Mouse (Mus musculus): ENCODE measurements around the gene Nrap. TPM values are rescaled to one million over a fixed set of nuclear protein-coding genes. Genes with fewer than 3 reads are reported as not detected.

Nrap gene
- polyA plus RNA-seq, 1 experiment from 2014 or later, result 0.29 TPM

DNA sequence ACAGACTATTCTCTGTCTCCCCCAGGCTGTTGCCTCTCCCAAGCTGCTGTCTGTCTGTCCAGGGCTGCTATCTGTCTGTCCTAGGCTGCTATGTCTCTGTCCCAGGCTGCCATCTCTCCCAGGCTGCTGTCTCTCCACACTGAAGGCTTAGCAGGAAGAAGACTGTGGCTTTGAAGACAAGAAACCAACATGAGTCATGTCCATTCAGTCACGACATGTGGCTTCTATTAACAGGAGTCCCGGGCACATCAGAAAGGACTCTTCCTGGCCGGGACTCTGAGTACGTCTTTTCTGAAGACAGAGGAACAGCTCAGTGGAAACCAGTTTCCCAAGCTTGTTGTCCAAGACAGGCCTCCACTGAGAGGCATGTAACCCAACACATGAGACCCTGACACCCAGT is 104.6 kb downstream of the Nrap start:
- Histone ChIP-seq H3K4me1 (no peaks in the 10 kb centered on the region), H3K9ac (no peak overlapping the region), H3K9me3 (no peaks in the 10 kb centered on the region), H3K4me2 (no peak overlapping the region), H3K36me3 (replicated peaks) (no peaks in the 10 kb centered on the region), H3K27me3 (peaks cover 10% of the 10 kb centered on the region; the same call in 1 of the 2 replicates), H3K4me3 (replicated peaks) (no peak overlapping the region), H3K27ac (no peak overlapping the region)
- WGBS, result 89% methylated on average over 4 of the region's 4 CpGs
- no peak for ATAC-seq (ENCODE audit: low FRiP score)

DNA sequence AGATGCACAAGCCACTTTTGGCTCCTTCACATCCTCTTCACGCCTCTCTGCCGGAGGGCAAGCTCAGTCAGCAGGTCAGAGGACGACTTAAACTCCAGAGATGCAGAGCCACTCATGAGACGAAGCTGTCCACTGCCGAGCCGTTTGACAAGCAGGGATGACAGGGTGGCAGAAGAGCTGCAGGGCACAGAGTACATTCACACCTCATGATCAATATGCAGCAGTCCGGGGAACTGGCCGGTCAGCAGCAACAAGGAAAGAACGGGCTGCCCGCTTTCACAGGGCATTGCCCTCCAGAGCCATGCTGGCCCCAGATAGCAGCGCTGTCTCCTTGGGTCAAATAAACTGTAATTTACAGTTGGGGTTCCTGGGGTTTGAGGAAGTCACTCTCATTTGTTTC is 111.5 kb downstream of the Nrap start:
- H3K9me3 ChIP-seq, result no peaks in the 10 kb centered on the region
- no peaks in the 10 kb centered on the region for H3K4me1 ChIP-seq
- H3K36me3 ChIP-seq (replicated peaks), result no peaks in the 10 kb centered on the region
- 92% methylated on average over 11 of the region's 11 CpGs for WGBS
- peaks cover 19% of the 10 kb centered on the region for H3K27me3 ChIP-seq
- H3K27ac ChIP-seq, result no peak overlapping the region
- H3K9ac ChIP-seq, result no peak overlapping the region
- no peak overlapping the region for H3K4me2 ChIP-seq
- no peak overlapping the region for H3K4me3 ChIP-seq (replicated peaks)
- no peak for ATAC-seq (ENCODE audit: low FRiP score)

DNA sequence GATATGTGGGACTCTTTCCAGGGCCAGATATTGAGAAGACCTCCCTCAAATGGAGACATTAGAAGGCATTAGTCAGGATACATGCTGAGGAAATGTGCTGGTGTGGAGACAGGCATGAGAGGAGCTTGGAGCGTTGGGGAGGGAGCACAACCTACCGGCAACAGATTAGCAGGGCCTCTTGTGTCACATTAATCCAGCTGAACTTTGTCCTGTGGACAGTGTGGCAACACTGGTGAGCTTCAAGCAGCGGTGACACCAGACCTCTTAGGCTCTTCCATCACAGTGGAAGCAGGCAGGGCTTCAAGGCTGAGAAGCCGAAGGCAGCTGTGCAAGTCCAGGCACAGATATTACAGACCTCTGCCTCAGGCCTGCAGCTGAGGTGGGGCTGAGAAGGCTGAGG is 111.9 kb downstream of the Nrap start:
- 83% methylated on average over 4 of the region's 4 CpGs for WGBS
- no peak for ATAC-seq (ENCODE audit: low FRiP score)
- Histone ChIP-seq H3K9ac (no peak overlapping the region), H3K4me3 (replicated peaks) (no peak overlapping the region), H3K27me3 (peaks cover 19% of the 10 kb centered on the region), H3K27ac (no peak overlapping the region), H3K4me1 (no peaks in the 10 kb centered on the region), H3K36me3 (replicated peaks) (no peaks in the 10 kb centered on the region), H3K4me2 (no peak overlapping the region), H3K9me3 (no peaks in the 10 kb centered on the region)

DNA sequence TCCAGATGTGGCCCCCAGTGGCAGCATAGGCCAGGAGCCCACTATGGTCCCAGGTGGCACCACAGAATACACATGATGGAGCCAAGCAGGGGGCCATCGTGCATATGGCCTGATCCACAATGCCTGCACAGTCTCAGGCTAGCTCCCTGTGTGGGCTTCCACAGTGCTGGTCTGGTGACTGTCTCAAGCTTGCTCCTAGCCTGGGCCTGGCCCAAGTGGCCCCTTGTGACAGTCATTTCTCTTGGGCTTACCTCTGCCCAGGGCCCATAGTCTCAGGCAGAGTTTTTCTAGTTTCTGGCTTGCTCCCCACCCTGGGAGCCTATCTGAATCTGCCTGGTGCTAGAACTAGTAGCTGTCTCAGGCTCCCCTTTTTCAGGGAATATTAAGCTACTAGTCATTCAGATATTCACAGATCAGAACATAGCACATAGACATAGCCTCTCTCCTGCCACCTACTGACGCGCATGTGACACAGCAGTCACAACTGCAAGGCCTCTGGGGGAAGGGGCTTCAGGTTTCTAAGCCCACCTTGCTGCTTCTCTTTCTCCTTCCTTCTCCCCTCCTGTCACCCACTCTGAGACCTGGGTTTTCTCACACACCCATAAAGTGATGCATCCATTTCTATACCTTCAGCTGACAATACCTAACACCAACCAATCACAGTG is 112.6 kb downstream of the Nrap start:
- 50% methylated on average over 3 of the region's 3 CpGs for WGBS
- no peak for ATAC-seq (ENCODE audit: low FRiP score)
- Histone ChIP-seq H3K9me3 (no peaks in the 10 kb centered on the region), H3K36me3 (replicated peaks) (no peaks in the 10 kb centered on the region), H3K27ac (no peak overlapping the region), H3K9ac (no peak overlapping the region), H3K27me3 (peaks cover 19% of the 10 kb centered on the region), H3K4me3 (replicated peaks) (no peak overlapping the region), H3K4me2 (no peak overlapping the region), H3K4me1 (no peaks in the 10 kb centered on the region)

DNA sequence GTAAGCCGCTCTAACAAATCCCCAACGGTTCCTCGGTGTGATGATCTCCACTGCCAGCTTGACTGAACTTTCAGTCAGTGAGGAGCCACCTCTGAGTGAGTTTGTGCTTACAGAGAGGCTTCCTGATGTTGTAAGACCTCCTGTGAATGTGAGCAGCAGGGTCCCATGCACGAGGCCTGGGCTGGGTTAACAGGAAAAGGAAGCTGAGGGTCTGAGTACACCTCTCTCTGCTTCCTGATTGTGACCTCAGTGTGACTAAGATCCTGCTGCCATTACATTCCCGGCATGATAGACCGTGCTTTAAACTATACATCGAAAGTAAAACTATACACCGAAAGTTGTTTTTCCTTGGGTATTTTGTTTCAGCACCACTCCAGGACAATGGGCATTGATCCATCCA is 117.8 kb downstream of the Nrap start:
- H3K27me3 ChIP-seq, result peaks cover 8% of the 10 kb centered on the region
- WGBS, result 83% methylated on average over 8 of the region's 8 CpGs
- H3K4me2 ChIP-seq, result no peak overlapping the region
- H3K9me3 ChIP-seq, result no peaks in the 10 kb centered on the region
- no peak overlapping the region for H3K4me3 ChIP-seq (replicated peaks)
- no peaks in the 10 kb centered on the region for H3K36me3 ChIP-seq (replicated peaks)
- no peak for ATAC-seq (ENCODE audit: low FRiP score)
- no peak overlapping the region for H3K27ac ChIP-seq
- H3K4me1 ChIP-seq, result no peaks in the 10 kb centered on the region
- H3K9ac ChIP-seq, result no peak overlapping the region

Other genes starting within 250 kb of the Nrap start
- not detected in 2 replicates for gene Habp2, start 102.9 kb downstream of the Nrap start, polyA plus RNA-seq (2016; fragmentation: Nextera tagmentation; extraction: Ambion mirVana)
- 18.5 and 18.9 TPM in 2 replicates for gene Casp7, start 7.1 kb upstream of the Nrap start, polyA plus RNA-seq (2016; fragmentation: Nextera tagmentation; extraction: Ambion mirVana)
- 0.22 and 0.29 TPM in 2 replicates for gene Plekhs1, start 71.6 kb upstream of the Nrap start, polyA plus RNA-seq (2016; fragmentation: Nextera tagmentation; extraction: Ambion mirVana)
- gene Dclre1a, start 158.2 kb upstream of the Nrap start, polyA plus RNA-seq (2016; fragmentation: Nextera tagmentation; extraction: Ambion mirVana), result 16.3 and 17.8 TPM in 2 replicates
- 17.7 and 18.1 TPM in 2 replicates for gene Nhlrc2, start 158.2 kb upstream of the Nrap start, polyA plus RNA-seq (2016; fragmentation: Nextera tagmentation; extraction: Ambion mirVana)

Measured in forebrain, embryonic 12.5 days (tissue).